Comparison of ENCODE assay signal across 8 mouse cellular contexts in genomic region chr5:32230372-32230771, GRCm38 (mm10). TPM values are rescaled to one million over a fixed set of nuclear protein-coding genes. Genes with fewer than 3 reads are reported as not detected.
DNase-seq lines count a peak whose midpoint lies in the region; ATAC-seq and TF ChIP-seq lines count a peak whose summit lies in the region.

No protein-coding gene starts in this region.

- DNase-seq in forebrain, embryonic 10.5 days (ENCODE audit: extremely low spot score, low spot score), result peak; percentile 29
- peak; percentile 29 for DNase-seq in midbrain, embryonic 14.5 days
- peak; percentile 18 for DNase-seq in brain, embryonic 14.5 days (ENCODE audit: low read depth)
- peak; percentile 45 for DNase-seq in lung, postnatal 14 days
- no peak for DNase-seq in right cerebral cortex, adult 2 months (ENCODE audit: low spot score in 2 of 2)

- TF ChIP-seq POLR2A in brain, embryonic 14.5 days (IDR thresholded peaks at IDR 0.05; ENCODE audit: borderline replicate concordance, extremely low read depth, insufficient read depth, insufficient read length, poor library complexity, severe bottlenecking), result no peak

- H3K27ac ChIP-seq in forebrain, embryonic 10.5 days, result no peak overlapping the region
- no peak overlapping the region for H3K27ac ChIP-seq in forebrain, embryonic 16.5 days (ENCODE audit: low read length)
- H3K27ac ChIP-seq in midbrain, embryonic 14.5 days (replicated peaks; ENCODE audit: low read depth, low read length), result no peak overlapping the region
- no peak overlapping the region for H3K27ac ChIP-seq in midbrain, embryonic 16.5 days (ENCODE audit: low read length)

- no peak overlapping the region for H3K9ac ChIP-seq in forebrain, embryonic 16.5 days (replicated peaks; ENCODE audit: low read depth, low read length)
- no peak overlapping the region for H3K9ac ChIP-seq in midbrain, embryonic 14.5 days (replicated peaks; ENCODE audit: low read length)
- no peak overlapping the region for H3K9ac ChIP-seq in midbrain, embryonic 16.5 days (ENCODE audit: low read depth, low read length)

- no peaks in the 10 kb centered on the region for H3K4me1 ChIP-seq in forebrain, embryonic 10.5 days
- H3K4me1 ChIP-seq in forebrain, embryonic 16.5 days (replicated peaks; ENCODE audit: control insufficient read depth, insufficient read depth, low read length), result no peaks in the 10 kb centered on the region
- no peaks in the 10 kb centered on the region for H3K4me1 ChIP-seq in midbrain, embryonic 14.5 days (ENCODE audit: control insufficient read depth, insufficient read depth, low read length)
- no peaks in the 10 kb centered on the region for H3K4me1 ChIP-seq in midbrain, embryonic 16.5 days (ENCODE audit: control insufficient read depth, insufficient read depth, low read length)

- ATAC-seq in forebrain, embryonic 16.5 days, result no peak
- no peak for ATAC-seq in midbrain, embryonic 14.5 days (ENCODE audit: low FRiP score, low TSS enrichment)
- no peak for ATAC-seq in midbrain, embryonic 16.5 days
- no peak for ATAC-seq in activated CD4-positive, CD25-positive, alpha-beta regulatory T cell, adult 4 months

- peak; percentile 56; the same call in 1 of the 2 replicates for TF ChIP-seq CTCF in brain, embryonic 14.5 days (IDR thresholded peaks at IDR 0.05; ENCODE audit: borderline replicate concordance, extremely low read depth, insufficient read depth, insufficient read length)

- no peaks in the 10 kb centered on the region for H3K9me3 ChIP-seq in forebrain, embryonic 10.5 days
- no peaks in the 10 kb centered on the region for H3K9me3 ChIP-seq in forebrain, embryonic 16.5 days (ENCODE audit: control insufficient read depth, low read length)
- H3K9me3 ChIP-seq in midbrain, embryonic 14.5 days (ENCODE audit: control insufficient read depth, low read length), result no peaks in the 10 kb centered on the region
- no peaks in the 10 kb centered on the region for H3K9me3 ChIP-seq in midbrain, embryonic 16.5 days (replicated peaks; ENCODE audit: control insufficient read depth, low read length, poor library complexity, severe bottlenecking)

- no peaks in the 10 kb centered on the region for H3K27me3 ChIP-seq in forebrain, embryonic 10.5 days (ENCODE audit: poor library complexity, severe bottlenecking)
- no peaks in the 10 kb centered on the region for H3K27me3 ChIP-seq in forebrain, embryonic 16.5 days (replicated peaks; ENCODE audit: control insufficient read depth, insufficient read depth, low read length)
- H3K27me3 ChIP-seq in midbrain, embryonic 14.5 days (ENCODE audit: control insufficient read depth, insufficient read depth, low read length), result no peaks in the 10 kb centered on the region
- no peaks in the 10 kb centered on the region for H3K27me3 ChIP-seq in midbrain, embryonic 16.5 days (ENCODE audit: control insufficient read depth, insufficient read depth, low read depth, low read length)

- H3K4me3 ChIP-seq in forebrain, embryonic 10.5 days, result no peak overlapping the region
- H3K4me3 ChIP-seq in forebrain, embryonic 16.5 days (replicated peaks; ENCODE audit: low read length), result no peak overlapping the region
- H3K4me3 ChIP-seq in midbrain, embryonic 14.5 days (replicated peaks; ENCODE audit: low read depth, low read length), result no peak overlapping the region
- no peak overlapping the region for H3K4me3 ChIP-seq in midbrain, embryonic 16.5 days (ENCODE audit: low read depth, low read length)

- 42% methylated on average over 4 of the region's 4 CpGs for WGBS in forebrain, embryonic 10.5 days
- WGBS in forebrain, embryonic 16.5 days, result 36% methylated on average over 4 of the region's 4 CpGs
- WGBS in midbrain, embryonic 14.5 days, result 47% methylated on average over 4 of the region's 4 CpGs
- 44% methylated on average over 4 of the region's 4 CpGs for WGBS in midbrain, embryonic 16.5 days

- no peaks in the 10 kb centered on the region for H3K36me3 ChIP-seq in forebrain, embryonic 10.5 days (replicated peaks)
- no peaks in the 10 kb centered on the region for H3K36me3 ChIP-seq in forebrain, embryonic 16.5 days (ENCODE audit: control insufficient read depth, insufficient read depth)
- no peaks in the 10 kb centered on the region for H3K36me3 ChIP-seq in midbrain, embryonic 14.5 days (ENCODE audit: control insufficient read depth, insufficient read depth, low read length)
- no peaks in the 10 kb centered on the region for H3K36me3 ChIP-seq in midbrain, embryonic 16.5 days (ENCODE audit: control insufficient read depth, insufficient read depth, low read length)

- H3K4me2 ChIP-seq in forebrain, embryonic 16.5 days (ENCODE audit: low read length), result no peak overlapping the region
- no peak overlapping the region for H3K4me2 ChIP-seq in midbrain, embryonic 14.5 days (ENCODE audit: low read length)
- no peak overlapping the region for H3K4me2 ChIP-seq in midbrain, embryonic 16.5 days (ENCODE audit: low read length)

RNA-seq across cellular contexts. Expression of gene Plb1, which starts 2.1 kb away (rescaled TPM):
- polyA plus RNA-seq in forebrain, embryonic 10.5 days (2016; fragmentation: Nextera tagmentation; extraction: Ambion mirVana), result 0.38 TPM in 1 of 2 replicates, not detected in the other
- polyA plus RNA-seq in forebrain, embryonic 16.5 days (2015; fragmentation: Nextera tagmentation; extraction: Ambion mirVana), result 0.04 and 0.07 TPM in 2 replicates
- not detected in 2 replicates for polyA plus RNA-seq in midbrain, embryonic 14.5 days (2014; fragmentation: Nextera tagmentation; extraction: Ambion mirVana)
- polyA plus RNA-seq in midbrain, embryonic 16.5 days (2015; fragmentation: Nextera tagmentation; extraction: Ambion mirVana), result 0.04 and 0.09 TPM in 2 replicates
- 0.10 and 0.34 TPM in 2 replicates for polyA plus RNA-seq in brain, embryonic 14.5 days (2012; rRNA removed)
- not detected for polyA plus RNA-seq in activated CD4-positive, CD25-positive, alpha-beta regulatory T cell, adult 4 months (2017; shearing (Covaris generic))

Comparison
In these comparisons a context has a peak if more than half of its experiments do, and no peak if none do; other contexts are left out.
1. DNase-seq: peak in forebrain, embryonic 10.5 days (single experiment), midbrain, embryonic 14.5 days (single experiment), brain, embryonic 14.5 days (single experiment) and lung, postnatal 14 days (single experiment); none in right cerebral cortex, adult 2 months (0 of 2).